Mouse (Mus musculus) lung, embryonic 15.5 days (tissue): ENCODE results near the gene Tnfsfm13. TPM values are rescaled to one million over a fixed set of nuclear protein-coding genes. Genes with fewer than 3 reads are reported as not detected.
"Not testable (repeated sequence)": the region's sequence is repeated elsewhere in the genome, so short reads cannot be mapped to it uniquely, and the experiment has no call there.

ENCODE experiments used
- ATAC-seq: fragments of 200-750 bp; cut with Nextera tagmentation; 2 replicates; pipeline ENCODE4 v1.8.0; 2017; ENCODE audit warnings: moderate number of reproducible peaks, borderline replicate concordance; ENCODE audit not compliant: low FRiP score, low TSS enrichment; ENCODE audit errors: extremely low read depth
- H3K27ac ChIP-seq: fragments of 300-500 bp; sonication (generic); 2 replicates; pipeline ENCODE4 v1.5.1; 2015; ENCODE audit warnings: moderate library complexity, mild to moderate bottlenecking, inconsistent platforms
- H3K27me3 ChIP-seq: fragments of 300-500 bp; sonication (generic); 2 replicates; pipeline ENCODE4 v1.6.1; 2015; ENCODE audit warnings: inconsistent platforms
- H3K36me3 ChIP-seq: fragments of 300-500 bp; sonication (generic); 2 replicates; pipeline ENCODE4 v1.6.1; 2015; ENCODE audit warnings: inconsistent platforms
- H3K4me1 ChIP-seq: fragments of 300-500 bp; sonication (generic); 2 replicates; pipeline ENCODE4 v1.6.1; 2015; ENCODE audit warnings: inconsistent platforms
- H3K4me2 ChIP-seq: fragments of 300-500 bp; sonication (generic); 2 replicates; pipeline ENCODE4 v1.6.1; 2015; ENCODE audit warnings: inconsistent platforms, mild to moderate bottlenecking, moderate library complexity
- H3K4me3 ChIP-seq: fragments of 300-500 bp; sonication (generic); 2 replicates; pipeline ENCODE4 v1.5.1; 2015; ENCODE audit warnings: mild to moderate bottlenecking, inconsistent platforms
- H3K9ac ChIP-seq: fragments of 300-500 bp; sonication (generic); 2 replicates; pipeline ENCODE4 v1.6.1; 2015; ENCODE audit warnings: inconsistent platforms
- H3K9me3 ChIP-seq: fragments of 300-500 bp; sonication (generic); 2 replicates; pipeline ENCODE4 v1.6.1; 2016; ENCODE audit warnings: inconsistent platforms
- WGBS: fragments of 180-500 bp; shearing (Covaris S2); methylation state at CpG from one replicate; pipeline ENCODE4 v1.1.7; 2015; 5-methylcytosine and 5-hydroxymethylcytosine counted together
- polyA plus RNA-seq: library from polyadenylated mRNA; unstranded; fragments of >200 nt; fragmentation: Nextera tagmentation; extraction: Ambion mirVana; gene quantifications from 2 replicates; pipeline ENCODE4 v1.2.1, GENCODE M21; 2015

Gene Tnfsfm13
- polyA plus RNA-seq, 1 experiment from 2014 or later, result 5.9 TPM

DNA sequence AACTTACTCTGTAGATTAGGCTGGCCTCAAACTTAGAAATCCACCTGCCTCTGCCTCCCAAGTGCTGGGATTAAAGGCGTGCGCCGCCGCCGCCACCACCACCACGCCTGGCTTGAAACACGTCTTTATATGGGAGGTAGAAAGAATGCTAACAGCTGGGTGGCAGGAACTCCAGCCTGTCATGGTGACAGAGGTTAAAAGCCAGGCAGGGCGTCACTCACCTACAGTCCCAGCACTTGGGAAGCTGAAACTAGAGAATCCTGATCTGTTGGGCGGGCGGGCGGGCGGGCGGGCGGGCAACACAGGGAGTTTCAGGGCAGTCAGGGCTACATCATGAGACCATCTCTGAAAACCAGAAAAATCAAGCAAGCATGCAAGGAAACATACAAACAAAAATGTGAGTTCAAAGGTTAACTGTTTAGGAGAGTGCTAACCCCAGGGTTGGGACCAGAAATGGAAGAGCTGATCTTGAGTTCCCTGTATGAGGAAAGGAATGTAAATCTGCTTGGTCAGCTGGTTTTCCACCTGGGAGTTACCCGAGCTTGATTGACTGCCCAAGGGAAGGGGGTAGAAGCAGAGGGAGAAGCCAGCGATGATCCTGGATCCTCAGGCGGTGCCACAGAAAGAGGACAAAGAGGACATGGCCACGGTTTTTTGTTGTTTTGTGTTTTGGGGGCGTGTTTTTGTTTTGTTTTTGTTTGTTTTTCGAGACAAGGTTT lies 17.2 kb upstream of the Tnfsfm13 start:
- no peak for ATAC-seq
- no peaks in the 10 kb centered on the region for H3K36me3 ChIP-seq
- H3K27me3 ChIP-seq, result no peaks in the 10 kb centered on the region
- H3K27ac ChIP-seq, result no peak overlapping the region
- H3K9ac ChIP-seq, result no peak overlapping the region
- peaks cover 6% of the 10 kb centered on the region; the same call in 1 of the 2 replicates for H3K4me1 ChIP-seq
- no peak overlapping the region for H3K4me3 ChIP-seq
- H3K4me2 ChIP-seq, result no peak overlapping the region
- WGBS, result 80% methylated on average over 20 of the region's 20 CpGs
- H3K9me3 ChIP-seq, result no peaks in the 10 kb centered on the region

DNA sequence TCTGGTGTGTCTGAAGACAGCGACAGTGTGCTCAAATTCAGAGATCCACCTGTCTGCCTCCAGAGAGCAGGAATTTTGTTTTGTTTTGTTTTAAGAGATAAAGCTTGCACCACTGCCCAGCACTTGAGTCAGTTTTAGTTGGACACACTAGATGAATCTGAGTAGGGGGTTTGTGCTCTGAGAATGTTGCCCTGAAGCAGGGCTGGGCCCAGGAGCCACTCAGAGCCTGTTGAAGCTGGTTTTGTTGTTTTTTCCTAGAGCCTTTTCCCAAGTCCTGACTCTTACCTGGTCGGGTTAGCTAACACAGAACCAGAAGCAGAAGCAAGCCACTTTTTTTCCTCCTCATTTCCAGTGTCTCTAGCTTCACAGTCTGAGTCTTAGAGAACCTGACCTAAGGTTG lies 15.2 kb upstream of the Tnfsfm13 start:
- Histone ChIP-seq H3K27me3 (no peaks in the 10 kb centered on the region), H3K9me3 (no peaks in the 10 kb centered on the region), H3K36me3 (no peaks in the 10 kb centered on the region), H3K4me2 (no peak overlapping the region), H3K9ac (no peak overlapping the region), H3K27ac (no peak overlapping the region), H3K4me1 (peaks cover 4% of the 10 kb centered on the region; the same call in 1 of the 2 replicates), H3K4me3 (no peak overlapping the region)
- no peak for ATAC-seq
- WGBS, result 56% methylated on average over 2 of the region's 2 CpGs

DNA sequence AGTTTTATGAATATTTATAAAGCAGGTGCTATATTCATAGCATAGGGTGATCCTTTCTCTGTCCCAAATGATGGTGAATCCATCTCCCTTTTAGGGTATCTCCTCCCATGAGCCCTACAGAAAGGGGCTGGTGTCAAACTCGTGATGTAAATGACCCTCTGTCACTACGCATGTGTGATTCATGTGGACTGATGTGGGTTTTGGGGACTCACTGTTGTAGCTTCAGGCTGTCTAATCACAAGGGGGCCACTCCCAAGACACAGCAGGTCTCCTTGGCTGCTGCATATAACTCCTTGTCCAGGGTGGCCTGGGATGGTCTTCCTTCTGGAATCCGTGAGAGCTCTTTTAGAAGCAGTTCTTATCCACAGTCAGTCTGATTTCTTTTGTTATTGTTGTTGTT lies 14.6 kb upstream of the Tnfsfm13 start:
- no peak overlapping the region for H3K9ac ChIP-seq
- no peaks in the 10 kb centered on the region for H3K9me3 ChIP-seq
- H3K36me3 ChIP-seq, result no peaks in the 10 kb centered on the region
- H3K4me1 ChIP-seq, result no peaks in the 10 kb centered on the region
- WGBS, result 72% methylated on average over 3 of the region's 3 CpGs
- no peak overlapping the region for H3K4me2 ChIP-seq
- no peaks in the 10 kb centered on the region for H3K27me3 ChIP-seq
- no peak overlapping the region for H3K4me3 ChIP-seq
- no peak for ATAC-seq
- no peak overlapping the region for H3K27ac ChIP-seq

DNA sequence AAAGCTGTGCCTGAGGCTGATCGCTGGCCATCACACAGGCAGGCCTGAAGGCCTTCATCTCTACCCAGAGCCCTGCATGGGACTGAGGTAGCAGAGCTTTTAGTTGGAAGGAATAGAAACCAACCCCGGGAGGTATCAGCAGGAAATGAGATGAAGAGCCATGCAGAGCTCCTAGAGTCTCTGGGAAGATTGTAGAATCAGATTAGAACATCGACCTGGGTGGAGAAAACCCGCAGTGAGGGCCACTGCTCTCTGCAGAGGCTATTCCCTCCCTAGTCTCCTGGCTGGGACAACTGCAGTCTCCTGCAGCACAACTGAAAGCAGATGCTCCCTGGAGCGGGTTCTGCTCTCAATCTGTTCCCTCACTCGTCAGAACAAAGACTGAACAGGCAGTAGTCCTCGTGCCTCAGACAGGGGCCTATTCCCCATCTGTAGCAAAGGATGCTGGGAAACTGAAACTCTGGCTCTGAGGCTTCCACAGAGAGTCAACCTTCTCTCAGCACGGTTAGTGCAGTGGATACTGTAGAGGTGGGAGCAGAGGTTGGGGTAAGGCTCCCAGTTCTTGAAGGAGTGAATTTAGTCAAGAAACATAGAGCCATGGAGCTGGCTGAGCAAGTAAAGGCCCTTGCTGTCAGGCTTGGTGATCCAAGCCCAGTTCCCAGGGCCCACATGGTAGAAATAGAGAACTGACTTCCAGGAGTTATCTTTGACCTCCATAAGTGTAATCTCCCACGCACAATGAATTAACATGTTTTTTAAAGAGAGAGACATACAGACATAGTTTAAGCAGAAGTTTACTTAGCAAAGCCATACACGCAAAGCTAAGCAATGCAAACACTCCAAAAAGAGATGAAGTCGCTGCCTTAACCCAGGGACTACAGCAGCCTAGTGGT lies 13.9 kb upstream of the Tnfsfm13 start:
- Histone ChIP-seq H3K4me1 (no peaks in the 10 kb centered on the region), H3K27me3 (no peaks in the 10 kb centered on the region), H3K27ac (no peak overlapping the region), H3K9ac (no peak overlapping the region), H3K9me3 (no peaks in the 10 kb centered on the region), H3K4me3 (no peak overlapping the region), H3K36me3 (no peaks in the 10 kb centered on the region), H3K4me2 (no peak overlapping the region)
- ATAC-seq, result no peak
- 45% methylated on average over 11 of the region's 11 CpGs for WGBS

DNA sequence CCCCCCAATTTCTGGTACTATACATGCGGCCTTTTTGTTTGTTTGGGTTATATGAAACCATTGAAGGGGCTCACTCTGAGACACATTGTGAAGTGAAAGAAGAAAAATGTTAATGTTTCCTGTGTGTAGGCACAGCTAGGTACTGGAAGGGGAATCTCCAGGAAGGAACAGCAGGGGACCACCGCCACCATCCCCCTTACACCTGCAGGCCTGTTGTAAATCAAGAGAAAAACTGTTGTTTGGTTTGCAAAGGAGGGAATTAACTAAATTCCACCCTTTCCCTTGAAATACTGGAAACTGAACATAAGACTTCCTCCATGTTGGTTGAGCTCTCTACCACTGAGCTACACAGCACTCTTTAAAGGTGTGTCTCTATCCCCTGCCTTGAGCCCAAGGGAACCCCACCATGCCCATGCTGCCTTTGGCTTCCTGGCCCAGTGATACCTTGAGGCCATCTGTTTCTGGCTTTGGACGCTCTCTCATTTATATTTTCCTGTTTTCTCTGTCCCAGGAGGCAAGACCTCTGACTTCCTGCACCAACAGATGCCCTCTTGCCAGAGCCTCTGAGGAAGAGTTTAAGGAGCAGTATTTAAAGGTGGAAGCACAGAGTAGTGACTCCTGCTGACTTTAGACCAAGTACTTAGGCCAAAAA lies 12.8 kb upstream of the Tnfsfm13 start:
- H3K36me3 ChIP-seq, result no peaks in the 10 kb centered on the region
- H3K4me2 ChIP-seq, result no peak overlapping the region
- no peak overlapping the region for H3K9ac ChIP-seq
- no peaks in the 10 kb centered on the region for H3K4me1 ChIP-seq
- WGBS, result 67% methylated on average over 3 of the region's 3 CpGs
- no peaks in the 10 kb centered on the region for H3K9me3 ChIP-seq
- H3K27me3 ChIP-seq, result no peaks in the 10 kb centered on the region
- H3K4me3 ChIP-seq, result no peak overlapping the region
- ATAC-seq, result no peak
- H3K27ac ChIP-seq, result no peak overlapping the region

DNA sequence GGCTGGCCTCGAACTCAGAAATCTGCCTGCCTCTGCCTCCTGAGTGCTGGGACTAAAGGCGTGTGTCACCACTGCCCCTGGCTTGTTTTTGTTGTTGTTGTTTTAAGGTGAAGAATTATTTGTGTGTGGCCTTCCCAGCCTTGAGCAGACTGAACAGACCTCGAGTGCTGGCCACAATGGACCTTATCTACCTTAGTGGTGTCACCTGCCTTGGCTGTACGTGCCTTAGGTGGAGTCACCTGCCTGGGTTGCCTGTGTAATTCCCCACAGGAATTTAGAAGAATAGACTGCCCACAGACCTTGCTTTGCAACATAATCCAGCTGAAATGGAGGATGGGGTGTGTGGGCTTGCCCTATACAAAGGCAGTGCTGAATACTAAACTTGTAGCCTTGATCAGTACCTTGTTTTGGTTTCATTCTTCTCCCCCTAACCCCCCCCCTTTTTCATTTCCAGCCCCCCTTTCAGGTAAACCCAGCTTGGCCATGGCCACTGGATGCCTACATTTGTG lies 12.0 kb upstream of the Tnfsfm13 start:
- 74% methylated on average over 4 of the region's 4 CpGs for WGBS

DNA sequence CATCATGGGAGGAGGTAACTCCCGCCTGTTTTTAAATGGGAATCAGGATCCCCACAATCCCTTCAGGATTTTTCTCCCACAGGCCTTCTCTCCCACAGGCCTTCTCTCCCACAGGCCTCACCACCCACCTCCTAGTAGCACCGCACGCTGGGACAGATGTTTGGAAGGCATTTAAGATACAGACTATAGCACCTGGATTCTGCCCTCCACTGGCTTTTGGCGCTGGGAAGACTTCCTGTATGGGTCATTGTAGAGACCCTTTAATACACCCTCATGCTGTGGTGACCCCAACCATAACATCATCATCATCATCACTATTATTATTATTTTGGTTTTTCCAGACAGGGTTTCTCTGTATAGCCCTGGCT lies 11.6 kb upstream of the Tnfsfm13 start:
- no peak overlapping the region for H3K4me3 ChIP-seq
- no peak overlapping the region for H3K27ac ChIP-seq
- H3K9ac ChIP-seq, result no peak overlapping the region
- H3K27me3 ChIP-seq, result no peaks in the 10 kb centered on the region
- no peaks in the 10 kb centered on the region for H3K4me1 ChIP-seq
- H3K4me2 ChIP-seq, result no peak overlapping the region
- 80% methylated on average over 4 of the region's 4 CpGs for WGBS
- no peaks in the 10 kb centered on the region for H3K9me3 ChIP-seq
- no peaks in the 10 kb centered on the region for H3K36me3 ChIP-seq
- no peak for ATAC-seq

More for the DNA sequence above, 12.0 kb upstream of the Tnfsfm13 start:
- no peak for ATAC-seq
- Histone ChIP-seq H3K9ac (no peak overlapping the region), H3K27me3 (no peaks in the 10 kb centered on the region), H3K4me3 (no peak overlapping the region), H3K4me2 (no peak overlapping the region), H3K9me3 (no peaks in the 10 kb centered on the region), H3K27ac (no peak overlapping the region), H3K4me1 (no peaks in the 10 kb centered on the region), H3K36me3 (no peaks in the 10 kb centered on the region)

DNA sequence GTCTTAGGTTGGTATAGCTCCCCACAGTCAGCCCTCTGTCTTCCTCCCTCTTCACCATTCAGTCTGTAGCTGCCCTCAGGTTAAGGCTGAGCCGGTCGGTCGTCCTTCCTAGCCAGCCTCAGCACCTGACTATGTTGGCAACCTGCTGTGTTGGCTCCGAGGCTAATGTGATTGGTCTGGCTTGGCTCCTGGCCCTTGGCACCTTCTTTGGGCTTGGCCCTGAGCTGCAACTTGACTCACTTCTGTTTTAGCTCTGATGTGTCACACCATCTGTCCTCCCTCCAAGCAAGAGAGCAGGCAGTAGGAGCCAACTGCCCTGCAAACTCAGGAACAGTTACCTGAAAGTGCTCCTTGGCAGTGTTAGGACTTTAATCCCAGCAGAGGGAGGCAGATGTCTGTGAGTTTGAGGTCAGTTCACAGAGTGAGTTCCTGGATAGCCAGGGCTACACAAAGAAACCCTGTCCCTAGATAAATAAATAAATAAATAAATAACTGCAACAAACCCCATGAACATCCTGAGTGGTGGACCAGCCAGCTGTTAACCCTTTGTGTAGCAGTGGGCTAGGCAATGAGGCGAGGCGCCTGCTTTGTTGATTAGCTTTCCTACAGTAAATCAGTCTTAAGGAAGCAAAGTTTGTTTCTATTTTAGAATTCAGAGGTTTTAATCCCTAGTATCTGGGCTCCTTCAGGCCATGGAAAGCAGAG lies 11.0 kb upstream of the Tnfsfm13 start:
- Histone ChIP-seq H3K36me3 (no peaks in the 10 kb centered on the region), H3K27me3 (no peaks in the 10 kb centered on the region), H3K9me3 (no peaks in the 10 kb centered on the region), H3K27ac (no peak overlapping the region), H3K4me2 (no peak overlapping the region), H3K4me1 (no peaks in the 10 kb centered on the region), H3K9ac (no peak overlapping the region), H3K4me3 (no peak overlapping the region)
- no peak for ATAC-seq
- WGBS, result 41% methylated on average over 6 of the region's 6 CpGs

DNA sequence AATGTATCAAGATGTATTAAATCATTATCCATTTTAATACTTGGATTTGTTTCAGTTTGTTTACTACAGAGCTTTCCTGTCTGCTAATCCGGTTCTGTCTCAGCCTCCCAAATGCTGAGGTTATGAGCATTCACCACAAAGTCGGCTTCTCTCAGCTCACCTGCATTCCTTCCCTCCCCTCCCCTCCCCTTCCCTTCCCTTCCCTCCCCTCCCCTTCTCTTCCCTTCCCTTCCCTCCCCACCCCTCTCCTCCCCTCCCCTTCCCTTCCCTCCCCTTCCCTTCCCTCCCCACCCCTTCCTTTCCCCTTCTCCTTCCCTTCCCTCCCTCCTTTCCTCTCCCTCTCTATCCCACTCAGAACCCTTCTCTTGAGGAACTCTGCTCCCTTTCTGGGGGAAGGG lies 8.7 kb upstream of the Tnfsfm13 start:
- Histone ChIP-seq H3K9ac (no peak overlapping the region), H3K27ac (no peak overlapping the region), H3K4me1 (no peaks in the 10 kb centered on the region), H3K36me3 (no peaks in the 10 kb centered on the region), H3K4me3 (no peak overlapping the region), H3K27me3 (no peaks in the 10 kb centered on the region), H3K9me3 (no peaks in the 10 kb centered on the region), H3K4me2 (no peak overlapping the region)
- 19% methylated on average over 2 of the region's 2 CpGs for whole genome bisulfite sequencing
- ATAC-seq, result no peak

DNA sequence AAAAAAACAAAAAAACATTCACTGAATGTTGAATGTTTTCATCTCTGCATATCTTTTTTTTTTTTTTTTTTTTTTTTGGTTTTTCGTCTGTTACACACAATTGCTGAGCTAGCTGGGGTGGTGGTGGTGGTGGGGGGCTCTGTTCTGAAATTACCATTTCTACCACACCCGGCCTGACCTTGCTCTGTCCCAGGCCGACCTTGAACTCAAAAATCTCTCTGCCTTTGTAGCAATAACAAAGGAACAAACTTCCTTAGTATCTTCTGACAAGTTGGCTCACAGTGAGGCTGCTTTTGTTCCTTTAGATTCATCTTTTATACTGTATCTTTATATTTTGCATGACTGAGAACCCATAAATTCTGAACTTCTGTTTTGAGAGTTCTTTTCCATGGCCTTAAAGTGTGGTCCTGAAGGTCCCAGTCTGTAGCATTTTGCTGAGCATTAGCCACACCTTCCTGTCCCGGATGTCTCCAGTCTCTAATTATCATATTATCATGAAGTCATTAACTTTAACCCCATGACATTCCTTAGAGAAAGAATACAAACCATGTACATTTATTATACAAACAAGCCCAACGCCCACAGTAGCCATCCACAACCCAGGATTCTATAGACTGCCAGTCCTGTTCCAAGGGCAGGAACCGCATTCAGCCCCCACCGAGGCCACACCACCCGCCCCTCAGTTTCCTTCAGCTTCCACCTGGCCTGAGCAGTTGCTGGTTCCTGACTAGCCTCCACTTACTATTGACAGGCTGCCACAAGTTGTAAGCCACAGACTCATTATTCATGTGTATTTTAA lies 8.1 kb upstream of the Tnfsfm13 start:
- WGBS, result 45% methylated on average over 8 of the region's 8 CpGs
- no peak overlapping the region for H3K27ac ChIP-seq
- H3K9ac ChIP-seq, result no peak overlapping the region
- H3K4me3 ChIP-seq, result no peak overlapping the region
- H3K4me1 ChIP-seq, result no peaks in the 10 kb centered on the region
- H3K4me2 ChIP-seq, result no peak overlapping the region
- no peaks in the 10 kb centered on the region for H3K9me3 ChIP-seq
- H3K36me3 ChIP-seq, result no peaks in the 10 kb centered on the region
- ATAC-seq, result no peak
- H3K27me3 ChIP-seq, result no peaks in the 10 kb centered on the region

DNA sequence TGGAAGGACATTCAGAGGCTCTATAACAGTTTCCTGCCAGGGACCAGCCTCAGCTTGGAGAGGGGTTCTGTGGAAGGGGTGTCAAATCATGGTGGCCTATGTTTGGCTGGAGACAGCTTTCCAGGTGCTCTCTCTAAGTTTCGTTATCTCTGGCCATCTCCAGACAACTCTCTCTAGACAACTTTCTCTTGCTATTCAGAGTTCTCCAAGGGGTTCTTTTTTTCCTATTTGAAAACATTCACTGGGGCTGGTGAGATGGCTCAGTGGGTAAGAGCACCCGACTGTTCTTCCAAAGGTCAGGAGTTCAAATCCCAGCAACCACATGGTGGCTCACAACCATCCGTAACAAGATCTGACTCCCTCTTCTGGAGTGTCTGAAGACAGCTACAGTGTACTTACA lies 7.5 kb upstream of the Tnfsfm13 start:
- H3K4me3 ChIP-seq, H3K9ac ChIP-seq, H3K4me1 ChIP-seq, H3K27me3 ChIP-seq, H3K9me3 ChIP-seq, H3K27ac ChIP-seq, H3K36me3 ChIP-seq, ATAC-seq, H3K4me2 ChIP-seq: not testable (repeated sequence)
- WGBS, result 60% methylated on average over 3 of the region's 3 CpGs
